Mouse (Mus musculus): Measurements from ENCODE around the gene 0610012G03Rik.
A peak's percentile ranks its signal among the peaks of the same experiment; 100 is the strongest.

0610012G03Rik gene

GRCm38 (mm10) chr16:31932840-31933697 lies 15.2 kb downstream of the 0610012G03Rik start:
- DNase-seq (ENCODE audit: low spot score), result peak; percentile 25

DNA sequence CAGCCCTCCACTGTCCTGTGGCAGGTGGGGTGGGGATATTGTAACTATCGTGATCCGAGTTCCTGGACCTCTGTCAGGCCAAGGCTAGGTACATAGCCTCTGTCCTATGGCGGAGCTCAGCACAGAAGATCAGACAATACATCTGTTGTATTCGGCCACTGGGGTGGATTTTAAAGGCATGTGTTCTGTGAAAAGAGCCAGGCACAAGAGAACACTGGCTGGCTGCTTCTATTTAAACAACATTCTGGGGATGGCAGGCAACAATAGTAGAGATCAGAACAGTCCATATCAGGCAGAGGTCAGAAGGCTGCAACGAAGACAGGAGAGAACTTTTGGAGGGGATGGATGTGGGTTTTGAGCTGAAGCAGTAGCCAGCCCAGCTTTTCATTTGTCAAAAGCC lies 16.0 kb downstream of the 0610012G03Rik start:
- DNase-seq (ENCODE audit: low spot score), result no peak

GRCm38 (mm10) chr16:31931330-31931729 lies 17.0 kb downstream of the 0610012G03Rik start:
- no peak for DNase-seq (ENCODE audit: low spot score)

DNA sequence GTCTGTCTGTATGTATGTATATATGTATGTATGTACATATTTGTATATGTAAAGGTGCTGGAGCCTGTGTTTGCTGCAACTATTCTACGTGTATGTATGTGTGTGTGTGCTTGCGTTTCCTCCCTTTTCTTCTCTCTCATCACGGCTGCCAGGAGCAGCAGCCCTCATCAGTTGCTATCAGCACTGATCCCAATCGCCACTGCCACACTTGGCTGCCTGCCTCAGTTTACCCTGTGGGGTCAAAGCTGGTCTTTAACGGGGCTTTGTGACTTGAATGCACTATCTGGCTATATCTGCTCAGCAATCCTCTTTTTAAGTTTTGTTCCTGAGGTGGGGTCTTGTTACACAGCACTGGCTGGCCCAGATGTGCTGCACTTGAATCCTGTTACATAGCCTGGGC lies 20.9 kb downstream of the 0610012G03Rik start:
- DNase-seq (ENCODE audit: low spot score), result no peak

DNA sequence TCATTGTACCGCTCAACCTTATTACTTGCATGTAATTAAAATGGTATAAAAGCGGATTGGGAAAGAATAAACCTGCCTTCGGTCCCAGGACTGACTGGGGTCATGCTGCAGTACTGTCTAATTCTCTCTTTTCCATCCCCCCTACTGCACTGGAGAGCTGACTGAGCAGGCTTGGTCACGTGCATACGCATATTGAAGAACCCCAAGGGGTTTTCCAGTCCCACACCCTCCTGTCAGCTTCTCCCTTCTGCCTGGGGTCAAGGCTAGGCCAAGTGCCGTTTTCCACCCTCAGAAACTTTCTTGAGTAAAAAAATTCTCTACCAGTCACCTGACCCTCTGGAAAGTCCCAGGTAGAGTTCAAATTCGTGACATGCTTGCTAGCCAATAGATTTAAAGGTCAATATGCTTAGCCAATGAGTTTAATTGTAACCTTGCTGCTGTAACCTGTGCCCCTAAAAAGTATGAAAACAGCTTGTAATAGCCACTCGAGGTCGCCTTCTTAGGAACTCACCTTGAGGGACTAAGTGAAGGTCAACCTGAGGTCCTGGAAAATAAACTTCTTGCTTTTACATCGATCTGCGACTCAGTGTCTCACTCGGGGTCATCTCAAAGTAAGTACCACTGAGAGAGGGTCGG lies 21.6 kb downstream of the 0610012G03Rik start:
- DNase-seq (ENCODE audit: low spot score), result no peak

DNA sequence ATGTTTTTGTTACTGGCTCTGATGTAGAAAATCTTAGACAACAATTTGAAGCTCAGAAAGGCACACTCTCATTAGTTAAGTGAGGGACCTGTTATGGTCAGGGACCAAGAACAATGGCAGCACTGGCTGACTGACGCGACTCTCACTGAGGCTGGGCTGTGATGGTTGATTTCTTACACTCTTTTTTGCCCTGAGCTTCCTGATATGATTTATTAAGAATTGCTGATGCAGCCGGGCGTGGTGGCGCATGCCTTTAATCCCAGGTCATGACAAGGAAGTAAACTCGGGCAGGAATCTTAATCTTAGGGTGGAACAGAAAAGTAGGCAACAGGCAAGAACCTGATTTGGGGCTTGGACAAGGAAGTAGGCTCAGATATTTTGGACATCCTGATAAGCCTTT lies 22.2 kb downstream of the 0610012G03Rik start:
- DNase-seq (ENCODE audit: low spot score), result no peak

- DNase-seq (ENCODE audit: low spot score), result no peak
These were observed 23.9 kb downstream of the 0610012G03Rik start for GRCm38 (mm10) chr16:31924368-31924767.

- DNase-seq (ENCODE audit: low spot score), result peak; percentile 90
These were observed 30.0 kb downstream of the 0610012G03Rik start for GRCm38 (mm10) chr16:31918248-31918724.

- no peak for DNase-seq (ENCODE audit: low spot score)
These were observed 30.5 kb downstream of the 0610012G03Rik start for GRCm38 (mm10) chr16:31917776-31918175.

DNA sequence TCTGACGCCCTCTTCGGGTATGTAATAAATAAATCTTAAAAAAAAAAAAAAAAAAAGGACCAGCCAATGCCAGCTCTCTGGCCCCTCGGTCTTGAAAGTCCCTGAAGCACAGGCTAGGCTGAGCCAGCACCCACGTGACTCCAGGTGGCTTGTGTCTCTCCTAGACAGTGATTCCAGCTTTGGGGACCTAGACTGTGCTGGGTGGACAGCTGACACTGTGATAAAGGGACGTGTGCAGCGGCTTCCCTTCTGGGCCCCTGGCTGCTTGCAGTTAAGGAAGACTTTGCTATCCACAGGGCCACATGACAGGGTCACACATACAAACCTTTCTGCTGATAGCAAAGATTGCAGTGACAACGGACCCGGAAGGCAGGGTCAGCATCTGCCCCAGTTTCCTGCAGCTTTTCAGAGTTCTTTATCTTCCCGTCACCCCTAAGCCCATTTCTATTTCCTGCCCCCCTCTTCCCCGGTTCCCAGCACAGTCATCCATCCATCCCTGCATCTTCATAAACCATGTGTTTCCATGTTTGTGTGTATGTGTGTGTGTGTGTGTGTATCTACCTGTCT lies 37.9 kb downstream of the 0610012G03Rik start:
- no peak for DNase-seq (ENCODE audit: low spot score)

- DNase-seq (ENCODE audit: low spot score), result no peak
These were observed 39.3 kb downstream of the 0610012G03Rik start for GRCm38 (mm10) chr16:31908959-31909358.

GRCm38 (mm10) chr16:31906896-31907295 lies 41.4 kb downstream of the 0610012G03Rik start:
- no peak for DNase-seq (ENCODE audit: low spot score)

- DNase-seq (ENCODE audit: low spot score), result no peak
These were observed 42.1 kb downstream of the 0610012G03Rik start for GRCm38 (mm10) chr16:31905891-31906825.

DNA sequence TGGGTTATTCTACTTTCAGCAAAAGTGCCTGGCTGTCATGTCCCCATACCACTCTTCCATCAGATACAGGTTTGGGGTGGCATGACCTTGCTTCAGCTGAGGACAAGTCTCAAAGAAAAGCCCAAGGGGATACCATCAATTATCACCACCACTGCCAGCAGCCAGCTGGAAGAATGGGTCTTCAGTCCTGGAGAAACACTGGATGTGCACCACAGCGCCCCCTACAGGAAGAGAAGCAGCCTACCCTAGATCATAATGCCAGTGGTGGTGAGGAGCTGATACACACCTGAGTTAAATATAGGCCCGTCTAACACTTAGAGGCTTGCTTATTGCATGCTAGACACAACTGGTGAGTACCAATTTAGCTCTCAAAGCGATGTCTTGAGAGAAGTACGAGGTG lies 43.0 kb downstream of the 0610012G03Rik start:
- DNase-seq (ENCODE audit: low spot score), result no peak

GRCm38 (mm10) chr16:31903239-31903638 lies 45.1 kb downstream of the 0610012G03Rik start:
- no peak for DNase-seq (ENCODE audit: low spot score)

DNA sequence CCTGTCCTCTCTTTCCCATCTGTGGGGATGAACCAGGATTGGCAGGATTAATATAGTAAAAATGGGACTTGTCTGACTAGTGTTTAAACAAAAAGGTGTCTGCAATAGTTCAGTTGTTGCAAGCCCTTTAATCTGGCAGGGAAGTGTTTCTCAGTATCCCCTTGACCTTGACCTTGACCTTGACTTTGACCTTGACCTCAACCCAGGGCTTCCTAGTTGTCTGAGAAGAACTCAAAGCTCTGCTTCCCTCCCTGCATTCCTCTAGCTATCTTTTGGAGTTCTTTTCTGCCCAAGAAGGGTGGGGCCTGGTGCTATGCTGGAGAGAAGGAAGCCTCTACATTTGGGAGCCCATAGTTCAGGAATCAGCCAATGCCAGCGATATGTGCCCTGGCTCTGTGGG lies 46.4 kb downstream of the 0610012G03Rik start:
- no peak for DNase-seq (ENCODE audit: low spot score)

DNA sequence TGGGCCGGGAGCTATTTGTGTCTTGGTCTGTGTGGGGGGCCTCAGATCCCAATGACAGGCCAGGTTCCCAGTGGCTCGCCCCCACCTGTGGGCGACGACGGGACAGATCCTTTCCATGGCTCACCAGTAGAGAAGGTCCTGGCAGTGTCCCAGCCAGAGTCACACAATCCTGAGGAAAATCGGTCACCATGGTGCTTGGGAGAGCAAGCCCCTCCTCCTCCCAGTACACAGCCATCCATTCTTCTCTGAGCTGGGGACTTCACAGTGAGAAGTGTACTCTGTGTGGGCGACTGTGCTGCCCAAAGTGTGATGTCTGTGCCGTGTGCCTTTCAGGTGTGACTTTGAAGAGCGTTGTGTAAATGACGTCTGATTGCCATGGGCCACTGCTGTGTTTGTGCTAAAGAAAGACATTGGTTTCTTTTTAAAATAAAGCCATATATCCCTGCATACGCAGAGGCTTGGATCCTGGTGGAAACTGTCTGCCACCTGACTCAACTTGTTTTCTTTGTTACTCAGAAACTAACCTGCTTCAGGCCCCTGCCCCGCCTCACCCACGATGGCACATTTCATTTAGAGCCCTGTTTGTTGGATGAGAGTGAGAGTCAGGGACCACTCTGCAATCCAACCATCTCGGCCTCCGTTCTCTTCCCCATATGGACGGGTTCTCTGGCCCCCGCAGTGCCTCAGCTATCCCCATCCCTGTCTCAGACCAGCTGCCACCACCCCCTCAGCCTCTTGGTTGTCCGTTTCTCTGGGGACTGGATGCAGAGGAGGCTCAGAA lies 49.6 kb downstream of the 0610012G03Rik start:
- DNase-seq (ENCODE audit: low spot score), result no peak

Measured in adipocyte (in vitro differentiated cells).